Mouse (Mus musculus) brain, embryonic 14.5 days (tissue): ENCODE data around the gene Frmd4b.

Experiments used
- CTCF ChIP-seq: fragments of 200-500 bp; IDR thresholded peaks from 2 replicates; pipeline ENCODE4 v1.5.1; 2012; ENCODE audit warnings: inconsistent platforms, mild to moderate bottlenecking, moderate library complexity, borderline replicate concordance; ENCODE audit not compliant: insufficient read depth, insufficient read length; ENCODE audit errors: extremely low read depth
- POLR2A ChIP-seq: fragments of 200-500 bp; IDR thresholded peaks from 2 replicates; pipeline ENCODE4 v1.6.1; 2012; ENCODE audit warnings: mild to moderate bottlenecking, inconsistent platforms, borderline replicate concordance; ENCODE audit not compliant: poor library complexity, insufficient read depth, insufficient read length, severe bottlenecking; ENCODE audit errors: extremely low read depth

- TF ChIP-seq POLR2A = no peak
- no peak for TF ChIP-seq CTCF
Measured at GRCm38 (mm10) chr6:97293667-97294569, 323.4 kb downstream of the Frmd4b start.
